Mouse (Mus musculus): ENCODE results near the gene Slc30a1. TPM values are rescaled to one million over a fixed set of nuclear protein-coding genes. Genes with fewer than 3 reads are reported as not detected.
A peak's percentile ranks its signal among the peaks of the same experiment; 100 is the strongest.

The Slc30a1 gene
- polyA plus RNA-seq, 1 experiment = 10.1 TPM

GRCm38 (mm10) chr1:191891912-191892311 is 14.7 kb upstream of the Slc30a1 start:
- no peak overlapping the region for H3K27ac ChIP-seq (ENCODE audit: insufficient read depth, low read length)
- H3K27me3 ChIP-seq (ENCODE audit: control insufficient read depth, insufficient read depth, low read length, poor library complexity, severe bottlenecking) = no peaks in the 10 kb centered on the region
- H3K4me1 ChIP-seq (ENCODE audit: control insufficient read depth, insufficient read depth, low read length) = no peaks in the 10 kb centered on the region
- no peak overlapping the region for H3K9ac ChIP-seq (ENCODE audit: low read depth, poor library complexity, severe bottlenecking)
- H3K36me3 ChIP-seq (ENCODE audit: control insufficient read depth, insufficient read depth, low read length, poor library complexity, severe bottlenecking) = no peaks in the 10 kb centered on the region
- TF ChIP-seq EP300 (IDR thresholded peaks at IDR 0.05; ENCODE audit: insufficient read depth, low read depth, low read length) (no peak), POLR2A (IDR thresholded peaks at IDR 0.05; ENCODE audit: insufficient read depth, low read length) (no peak), CTCF (IDR thresholded peaks at IDR 0.05; ENCODE audit: low read depth, low read length) (no peak)
- H3K4me3 ChIP-seq (ENCODE audit: low read depth, low read length) = no peak overlapping the region
- no peaks in the 10 kb centered on the region for H3K9me3 ChIP-seq (replicated peaks; ENCODE audit: control insufficient read depth, insufficient read depth, low read length, poor library complexity, severe bottlenecking)

DNA sequence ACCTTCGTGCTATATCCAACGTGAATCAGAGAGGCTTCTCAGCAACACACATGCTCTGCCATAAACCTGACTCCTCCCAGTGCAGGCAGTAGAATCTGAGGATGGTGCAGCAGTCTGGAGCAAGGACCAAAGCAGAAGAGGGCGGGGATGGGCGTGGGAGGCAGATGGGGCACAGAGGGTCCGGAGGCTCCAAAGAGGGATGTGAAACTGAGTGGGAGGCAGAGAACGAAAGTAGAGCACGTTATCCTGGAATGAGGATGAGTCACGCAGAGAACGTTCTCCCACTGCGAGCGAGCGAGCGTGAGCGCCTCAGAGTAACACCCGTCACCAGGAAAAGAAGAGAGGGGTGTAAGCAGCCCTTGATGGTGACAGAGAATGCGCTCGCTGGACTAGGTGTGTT is 12.2 kb upstream of the Slc30a1 start:
- H3K36me3 ChIP-seq (ENCODE audit: control insufficient read depth, insufficient read depth, low read length, poor library complexity, severe bottlenecking) = no peaks in the 10 kb centered on the region
- no peaks in the 10 kb centered on the region for H3K4me1 ChIP-seq (ENCODE audit: control insufficient read depth, insufficient read depth, low read length)
- no peak overlapping the region for H3K27ac ChIP-seq (ENCODE audit: insufficient read depth, low read length)
- H3K27me3 ChIP-seq (ENCODE audit: control insufficient read depth, insufficient read depth, low read length, poor library complexity, severe bottlenecking) = no peaks in the 10 kb centered on the region
- no peaks in the 10 kb centered on the region for H3K9me3 ChIP-seq (replicated peaks; ENCODE audit: control insufficient read depth, insufficient read depth, low read length, poor library complexity, severe bottlenecking)
- H3K4me3 ChIP-seq (ENCODE audit: low read depth, low read length) = no peak overlapping the region
- TF ChIP-seq EP300 (IDR thresholded peaks at IDR 0.05; ENCODE audit: insufficient read depth, low read depth, low read length) (no peak), CTCF (IDR thresholded peaks at IDR 0.05; ENCODE audit: low read depth, low read length) (no peak), POLR2A (IDR thresholded peaks at IDR 0.05; ENCODE audit: insufficient read depth, low read length) (no peak)
- no peak overlapping the region for H3K9ac ChIP-seq (ENCODE audit: low read depth, poor library complexity, severe bottlenecking)

GRCm38 (mm10) chr1:191894857-191895256 is 11.7 kb upstream of the Slc30a1 start:
- H3K4me3 ChIP-seq (ENCODE audit: low read depth, low read length) = no peak overlapping the region
- no peaks in the 10 kb centered on the region for H3K36me3 ChIP-seq (ENCODE audit: control insufficient read depth, insufficient read depth, low read length, poor library complexity, severe bottlenecking)
- no peaks in the 10 kb centered on the region for H3K4me1 ChIP-seq (ENCODE audit: control insufficient read depth, insufficient read depth, low read length)
- H3K9ac ChIP-seq (ENCODE audit: low read depth, poor library complexity, severe bottlenecking) = no peak overlapping the region
- TF ChIP-seq CTCF (IDR thresholded peaks at IDR 0.05; ENCODE audit: low read depth, low read length) (no peak), EP300 (IDR thresholded peaks at IDR 0.05; ENCODE audit: insufficient read depth, low read depth, low read length) (no peak), POLR2A (IDR thresholded peaks at IDR 0.05; ENCODE audit: insufficient read depth, low read length) (no peak)
- no peaks in the 10 kb centered on the region for H3K27me3 ChIP-seq (ENCODE audit: control insufficient read depth, insufficient read depth, low read length, poor library complexity, severe bottlenecking)
- no peaks in the 10 kb centered on the region for H3K9me3 ChIP-seq (replicated peaks; ENCODE audit: control insufficient read depth, insufficient read depth, low read length, poor library complexity, severe bottlenecking)
- no peak overlapping the region for H3K27ac ChIP-seq (ENCODE audit: insufficient read depth, low read length)

- no peak overlapping the region for H3K9ac ChIP-seq (ENCODE audit: low read depth, poor library complexity, severe bottlenecking)
- no peak overlapping the region for H3K4me3 ChIP-seq (ENCODE audit: low read depth, low read length)
- no peaks in the 10 kb centered on the region for H3K4me1 ChIP-seq (ENCODE audit: control insufficient read depth, insufficient read depth, low read length)
- TF ChIP-seq EP300 (IDR thresholded peaks at IDR 0.05; ENCODE audit: insufficient read depth, low read depth, low read length) (0 out of 2 replicates have a peak, but pooled peaks have one; percentile 20), POLR2A (IDR thresholded peaks at IDR 0.05; ENCODE audit: insufficient read depth, low read length) (no peak)
- no peaks in the 10 kb centered on the region for H3K9me3 ChIP-seq (replicated peaks; ENCODE audit: control insufficient read depth, insufficient read depth, low read length, poor library complexity, severe bottlenecking)
- H3K27ac ChIP-seq (ENCODE audit: insufficient read depth, low read length) = no peak overlapping the region
- no peaks in the 10 kb centered on the region for H3K36me3 ChIP-seq (ENCODE audit: control insufficient read depth, insufficient read depth, low read length, poor library complexity, severe bottlenecking)
- no peaks in the 10 kb centered on the region for H3K27me3 ChIP-seq (ENCODE audit: control insufficient read depth, insufficient read depth, low read length, poor library complexity, severe bottlenecking)
Observed at GRCm38 (mm10) chr1:191896806-191897552, 9.6 kb upstream of the Slc30a1 start.

DNA sequence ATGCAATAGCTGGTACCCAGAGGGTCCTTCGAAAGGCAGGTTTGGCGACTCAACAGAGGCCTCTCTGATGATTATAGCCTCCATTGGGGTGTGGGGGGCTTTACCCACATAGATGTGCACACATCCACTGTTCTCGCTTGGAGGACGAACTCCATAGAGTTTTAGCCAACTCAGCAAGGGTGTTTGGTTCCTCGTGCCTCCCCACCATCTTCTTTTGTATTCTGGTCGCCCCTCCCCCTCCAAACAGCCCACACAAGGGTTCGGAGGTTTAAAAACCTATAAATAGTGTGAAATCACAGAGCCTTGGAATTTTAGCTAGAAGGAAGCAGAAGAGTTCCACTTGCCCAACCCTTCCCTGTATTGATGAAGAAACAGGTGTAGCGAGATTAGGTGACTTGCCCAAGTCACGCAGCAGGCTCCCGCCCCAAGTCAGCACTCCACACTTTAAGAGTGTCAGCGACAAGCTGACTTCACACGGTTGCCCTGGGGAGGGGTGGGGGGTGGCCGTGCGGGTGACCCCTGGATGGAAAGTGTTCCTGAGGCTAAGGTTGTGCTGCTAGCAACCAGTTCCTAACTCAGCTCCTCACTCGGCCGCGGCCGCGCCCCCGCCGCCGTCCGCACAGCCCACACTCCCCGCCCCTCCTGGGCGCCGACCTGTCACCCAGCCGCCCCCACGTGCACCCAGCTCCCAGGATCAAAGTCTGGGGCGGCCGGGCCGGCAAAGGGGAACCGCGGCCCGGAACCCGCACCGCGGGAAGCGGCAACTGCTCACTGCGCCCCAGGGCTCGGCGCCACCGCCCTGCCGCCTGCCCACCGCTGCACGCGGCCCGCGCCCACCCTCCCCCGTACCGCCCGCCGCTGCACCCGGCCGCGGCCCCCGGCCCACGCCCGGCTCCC is 682 bp upstream of the Slc30a1 start:
- H3K27ac ChIP-seq (ENCODE audit: insufficient read depth, low read length) = no peak overlapping the region

More for the DNA sequence above, 682 bp upstream of the Slc30a1 start:
- TF ChIP-seq POLR2A (IDR thresholded peaks at IDR 0.05; ENCODE audit: insufficient read depth, low read length) = no peak
- no peak for TF ChIP-seq EP300 (IDR thresholded peaks at IDR 0.05; ENCODE audit: insufficient read depth, low read depth, low read length)
- TF ChIP-seq CTCF (IDR thresholded peaks at IDR 0.05; ENCODE audit: low read depth, low read length) = no peak
- H3K4me3 ChIP-seq (ENCODE audit: low read depth, low read length) = peak overlapping the region; percentile 71
- no peaks in the 10 kb centered on the region for H3K4me1 ChIP-seq (ENCODE audit: control insufficient read depth, insufficient read depth, low read length)
- H3K9me3 ChIP-seq (replicated peaks; ENCODE audit: control insufficient read depth, insufficient read depth, low read length, poor library complexity, severe bottlenecking) = no peaks in the 10 kb centered on the region
- H3K36me3 ChIP-seq (ENCODE audit: control insufficient read depth, insufficient read depth, low read length, poor library complexity, severe bottlenecking) = peaks cover 10% of the 10 kb centered on the region; the same call in 1 of the 2 replicates
- H3K27me3 ChIP-seq (ENCODE audit: control insufficient read depth, insufficient read depth, low read length, poor library complexity, severe bottlenecking) = no peaks in the 10 kb centered on the region
- H3K9ac ChIP-seq (ENCODE audit: low read depth, poor library complexity, severe bottlenecking) = peak overlapping the region; percentile 45

All from ES-Bruce4 (cell line).